In the genomic region with DNA sequence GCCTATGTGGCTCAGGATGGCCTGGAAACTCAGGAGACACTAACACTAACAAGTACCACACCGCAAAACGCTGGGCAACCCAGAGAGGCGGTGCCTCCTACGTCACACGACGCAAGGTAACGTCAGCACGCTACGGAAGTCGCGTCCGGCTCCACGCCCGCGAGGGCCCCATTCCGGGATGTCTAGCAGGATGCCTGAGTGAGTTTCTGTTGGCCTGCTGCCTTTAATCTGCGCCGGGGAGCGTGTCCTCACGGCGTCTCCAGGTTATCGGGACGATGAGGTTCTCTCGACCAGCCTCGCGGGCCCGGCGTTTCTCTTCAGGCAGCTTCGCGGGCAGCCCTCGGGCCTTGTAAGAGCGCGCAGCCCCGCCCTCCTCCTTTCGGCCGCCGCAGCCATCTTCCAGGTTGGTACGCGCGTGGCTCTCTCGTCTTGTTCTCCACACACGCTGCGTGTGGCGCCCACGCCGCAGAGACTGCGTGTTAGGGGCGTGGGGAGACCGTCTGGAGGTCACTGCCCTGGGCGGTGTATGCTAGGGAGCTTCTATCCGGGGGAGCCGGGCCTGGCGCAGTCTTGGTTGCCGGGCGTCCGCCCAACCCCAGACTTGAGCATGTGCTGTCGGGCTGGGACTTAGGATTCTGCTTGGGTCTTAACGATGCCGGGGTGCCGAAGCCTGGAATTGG, we compare ENCODE assay signal across 8 mouse cellular contexts. TPM values are rescaled to one million over a fixed set of nuclear protein-coding genes. Genes with fewer than 3 reads are reported as not detected.
A peak's percentile ranks its signal among the peaks of the same experiment; 100 is the strongest.
DNase-seq lines count a peak whose midpoint lies in the region; ATAC-seq lines count a peak whose summit lies in the region.

A gene (plus strand): TSS at position 122 of the 680 bp plus-strand sequence.

- WGBS in lung, embryonic 16.5 days, result under 1% methylated on average over 60 of the region's 60 CpGs

- H3K36me3 ChIP-seq in lung, embryonic 16.5 days (ENCODE audit: control insufficient read depth, insufficient read depth, low read length), result peaks cover 27% of the 10 kb centered on the region

- no peaks in the 10 kb centered on the region for H3K27me3 ChIP-seq in lung, embryonic 16.5 days (ENCODE audit: control insufficient read depth, insufficient read depth, low read depth, low read length)

- H3K4me2 ChIP-seq in lung, embryonic 16.5 days (ENCODE audit: low read depth, low read length), result peak within 1 kb of the TSS; percentile 95

- H3K4me1 ChIP-seq in lung, embryonic 16.5 days (replicated peaks; ENCODE audit: control insufficient read depth, insufficient read depth, low read length), result peaks cover 16% of the 10 kb centered on the region

- peak; percentile 90 to 93 for ATAC-seq in hematopoietic stem cell, adult 5-6 weeks (replicated peaks in 1 of 2; ENCODE audit: insufficient read depth in 1 of 2, low FRiP score in 2 of 2, low TSS enrichment in 1 of 2, low read depth in 1 of 2, poor library complexity in 2 of 2, severe bottlenecking in 2 of 2)
- ATAC-seq in lung, embryonic 16.5 days (ENCODE audit: low read depth), result peak; percentile 98

- peak within 1 kb of the TSS; percentile 98 for H3K9ac ChIP-seq in lung, embryonic 16.5 days (ENCODE audit: low read length)

- no peaks in the 10 kb centered on the region for H3K9me3 ChIP-seq in lung, embryonic 16.5 days (ENCODE audit: control insufficient read depth, low read length)

- peak; percentile 90 for DNase-seq in MEL-GATA-1-ER (ENCODE audit: extremely low read depth, low read depth)
- peak; percentile 97 for DNase-seq in cerebellum, adult 8-10 months
- DNase-seq in forelimb bud, embryonic 11.5 days (ENCODE audit: low read depth, low spot score), result peak; percentile 93
- peak; percentile 93 for DNase-seq in layer of hippocampus, adult 9-10 months (ENCODE audit: low spot score)
- DNase-seq in ovary, postnatal 10 days (ENCODE audit: low spot score), result peak; percentile 98
- peak; percentile 86 to 88 for DNase-seq in thymus, postnatal 10 days (ENCODE audit: low spot score in 2 of 2)

- peak within 1 kb of the TSS; percentile 88 for H3K27ac ChIP-seq in lung, embryonic 16.5 days (ENCODE audit: low read length)

- H3K4me3 ChIP-seq in lung, embryonic 16.5 days (ENCODE audit: low read length), result peak within 1 kb of the TSS; percentile 95

RNA-seq across cellular contexts. Expression of the gene that starts here (rescaled TPM):
- total RNA-seq in hematopoietic stem cell, adult 5-6 weeks (2017), result 2,651 and 2,978 TPM in 2 replicates
- polyA plus RNA-seq in lung, embryonic 16.5 days (2015; fragmentation: Nextera tagmentation; extraction: Ambion mirVana), result 510 and 546 TPM in 2 replicates

Comparison
In these comparisons a context has a peak if more than half of its experiments do, and no peak if none do; other contexts are left out.
1. Peak in every context shown above with its lines: DNase-seq, ATAC-seq, H3K4me3 ChIP-seq and H3K27ac ChIP-seq.